Mouse (Mus musculus) heart, postnatal 36 days (tissue): ENCODE measurements around the gene Wdr59. TPM values are rescaled to one million over a fixed set of nuclear protein-coding genes. Genes with fewer than 3 reads are reported as not detected.
A peak's percentile ranks its signal among the peaks of the same experiment; 100 is the strongest.

Experiments used
- DNase-seq, 2 experiments: peaks; one replicate each; pipeline ENCODE4 v3.0.0; 2021 to 2022
- intact Hi-C: fragments of 180-260 bp; cut with DNase I; formaldehyde crosslinking; loops from one replicate; pipeline ENCODE4 v1.15.1; 2025
- total RNA-seq, 2 experiments: library from RNA; stranded (reverse); gene quantifications; 2 replicates each; pipeline ENCODE4 v1.2.3; 2021

The Wdr59 gene
- total RNA-seq, 2 experiments from 2014 or later, result 7.4 to 8.5 TPM

- peak in 1 of 2 experiments; percentile 49 for DNase-seq
- intact Hi-C loops, result loop anchor here (2.0 to 5.0 kb wide), 2 partner anchors 57 to 197 kb away; no protein-coding TSS in a partner anchor
Measured at GRCm38 (mm10) chr8:111539422-111540076, 17.7 kb upstream of the Wdr59 start.

GRCm38 (mm10) chr8:111538194-111538593 is 16.3 kb upstream of the Wdr59 start:
- intact Hi-C loops, result loop anchor here (2.0 to 5.0 kb wide), 2 partner anchors 59 to 196 kb away; no protein-coding TSS in a partner anchor
- DNase-seq, result no peak

- no peak for DNase-seq
- intact Hi-C loops, result loop anchor here (2.0 to 5.0 kb wide), 3 partner anchors 13 to 195 kb away; no protein-coding TSS in a partner anchor
Measured at GRCm38 (mm10) chr8:111537765-111538158, 15.9 kb upstream of the Wdr59 start.

DNA sequence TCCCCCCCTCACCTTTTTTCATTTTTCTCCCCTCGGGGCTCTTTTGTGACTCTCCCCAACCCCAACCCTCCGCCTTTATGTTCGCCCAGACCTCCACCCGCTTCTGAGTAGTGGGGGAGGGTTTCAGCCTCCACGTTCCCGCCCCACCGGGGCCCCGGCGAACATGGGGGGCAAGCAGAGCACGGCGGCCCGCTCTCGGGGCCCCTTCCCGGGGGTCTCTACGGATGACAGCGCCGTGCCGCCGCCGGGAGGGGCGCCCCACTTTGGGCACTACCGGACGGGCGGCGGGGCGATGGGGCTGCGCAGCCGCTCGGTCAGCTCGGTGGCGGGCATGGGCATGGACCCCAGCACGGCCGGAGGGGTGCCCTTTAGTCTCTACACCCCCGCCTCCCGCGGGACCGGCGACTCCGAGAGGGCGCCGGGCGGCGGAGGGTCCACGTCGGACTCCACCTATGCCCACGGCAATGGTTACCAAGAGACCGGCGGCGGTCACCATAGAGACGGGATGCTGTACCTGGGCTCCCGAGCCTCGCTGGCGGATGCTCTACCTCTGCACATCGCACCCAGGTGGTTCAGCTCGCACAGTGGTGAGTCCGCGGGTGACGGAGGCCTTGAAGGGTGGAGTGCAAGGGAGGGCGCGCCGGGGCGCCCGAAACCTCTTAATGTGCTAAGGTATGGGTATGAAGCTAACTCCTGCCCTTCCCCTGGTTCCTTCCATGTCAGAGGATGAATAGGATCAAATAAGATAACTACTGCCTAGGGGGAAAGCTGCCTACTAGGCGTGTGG is 15.3 kb upstream of the Wdr59 start:
- intact Hi-C loops, result loop anchor here (1.0 to 5.0 kb wide), 3 partner anchors 14 to 195 kb away; no protein-coding TSS in a partner anchor
- peak; percentile 45 to 56 for DNase-seq

GRCm38 (mm10) chr8:111536031-111536977 is 14.4 kb upstream of the Wdr59 start, which contains the start of gene Znrf1:
Gene Znrf1, plus strand, starts transcription at chr8:111536097.
- DNase-seq, result peak; percentile 77 to 89
- intact Hi-C loops, result loop anchor here (1.0 to 5.0 kb wide), 3 partner anchors 14 to 194 kb away; no protein-coding TSS in a partner anchor

DNA sequence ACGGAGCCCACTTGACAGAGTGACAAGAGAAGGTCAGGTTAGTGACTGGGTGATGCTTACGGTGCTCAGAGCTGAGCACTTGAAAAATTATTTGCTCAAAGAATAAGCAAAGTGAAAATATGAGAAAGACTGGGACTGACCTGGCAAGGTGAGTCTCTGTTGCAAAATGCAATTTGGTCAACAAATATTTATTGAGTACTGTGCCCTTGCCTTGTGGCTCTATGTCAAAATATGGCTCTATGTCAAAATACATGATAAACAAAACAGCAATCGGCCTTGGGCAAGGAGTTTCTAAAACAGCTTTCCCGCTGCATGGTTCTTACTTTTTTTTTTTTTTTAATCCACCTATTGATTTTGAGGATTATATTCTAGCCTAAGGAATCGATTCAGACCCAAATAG is 13.6 kb upstream of the Wdr59 start:
- no peak for DNase-seq
- intact Hi-C loops, result loop anchor here (5.0 kb wide), 1 partner anchor 193 kb away; no protein-coding TSS in a partner anchor

GRCm38 (mm10) chr8:111533503-111533902 is 11.6 kb upstream of the Wdr59 start:
- intact Hi-C loops, result loop anchor here (2.0 kb wide), 1 partner anchor 23 kb away; no protein-coding TSS in a partner anchor
- DNase-seq, result no peak

DNA sequence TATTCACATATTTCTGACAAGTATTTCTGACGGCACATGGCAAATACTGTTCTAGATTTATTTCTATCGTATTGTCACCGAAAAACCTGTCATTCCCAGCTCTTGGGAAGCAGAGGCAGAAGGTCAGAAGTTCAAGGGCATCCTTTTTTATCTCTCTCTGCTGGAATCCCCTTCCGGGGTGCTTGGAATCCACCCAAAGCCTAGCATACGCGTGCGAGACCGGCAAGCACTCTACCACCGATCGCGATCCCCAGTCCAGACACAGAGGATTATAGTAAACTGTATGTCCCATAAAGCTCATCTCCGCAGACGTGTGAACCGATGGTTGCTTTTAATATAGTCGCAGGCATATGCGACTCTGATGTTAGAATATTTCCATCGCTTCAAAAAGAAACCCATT is 9.7 kb upstream of the Wdr59 start:
- intact Hi-C loops, result loop anchor here (2.0 kb wide), 1 partner anchor 21 kb away; no protein-coding TSS in a partner anchor
- no peak for DNase-seq

DNA sequence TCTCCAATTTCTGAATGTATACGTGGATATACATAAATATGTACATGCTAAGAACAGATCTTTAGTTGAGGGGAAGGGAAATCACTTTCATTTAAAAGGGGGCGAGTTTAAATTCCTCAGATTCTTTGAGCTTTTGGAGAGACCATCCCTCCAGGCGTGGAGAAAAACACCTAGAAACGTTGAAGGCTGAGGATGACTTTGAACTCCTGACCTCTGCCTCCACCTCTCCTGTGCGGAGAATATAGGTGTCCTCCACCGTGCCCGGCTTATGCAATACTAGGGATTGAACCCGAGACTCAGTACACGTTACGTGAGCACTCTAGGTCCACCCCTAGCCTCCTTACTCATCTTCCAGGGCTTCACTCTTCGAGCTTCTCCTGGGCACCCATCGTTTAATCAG is 9.3 kb upstream of the Wdr59 start:
- intact Hi-C loops, result no loop called here

GRCm38 (mm10) chr8:111528071-111528470 is 6.2 kb upstream of the Wdr59 start:
- intact Hi-C loops, result no loop called here
- DNase-seq, result no peak

More for the DNA sequence above, 9.3 kb upstream of the Wdr59 start:
- DNase-seq, result no peak

DNA sequence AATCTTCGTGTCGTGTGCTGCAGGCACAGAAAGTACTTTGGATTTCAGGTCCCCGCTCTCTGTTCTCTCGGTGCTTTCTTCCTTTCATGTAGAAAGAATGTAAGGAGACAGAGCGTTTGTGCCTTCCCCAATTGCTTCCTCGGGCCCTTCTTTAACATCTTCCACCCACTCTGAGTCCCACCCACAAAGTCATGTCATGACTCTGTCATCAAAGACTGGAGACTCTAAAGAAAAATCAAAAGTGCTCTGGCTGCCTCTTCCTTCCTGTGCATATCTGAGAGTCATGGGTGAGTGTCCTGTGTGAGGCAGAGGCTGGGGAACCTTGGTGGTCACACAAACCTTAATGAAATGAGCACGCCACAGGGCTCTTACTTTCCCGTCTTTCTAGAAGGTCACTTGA is 5.3 kb upstream of the Wdr59 start:
- intact Hi-C loops, result no loop called here
- no peak for DNase-seq

DNA sequence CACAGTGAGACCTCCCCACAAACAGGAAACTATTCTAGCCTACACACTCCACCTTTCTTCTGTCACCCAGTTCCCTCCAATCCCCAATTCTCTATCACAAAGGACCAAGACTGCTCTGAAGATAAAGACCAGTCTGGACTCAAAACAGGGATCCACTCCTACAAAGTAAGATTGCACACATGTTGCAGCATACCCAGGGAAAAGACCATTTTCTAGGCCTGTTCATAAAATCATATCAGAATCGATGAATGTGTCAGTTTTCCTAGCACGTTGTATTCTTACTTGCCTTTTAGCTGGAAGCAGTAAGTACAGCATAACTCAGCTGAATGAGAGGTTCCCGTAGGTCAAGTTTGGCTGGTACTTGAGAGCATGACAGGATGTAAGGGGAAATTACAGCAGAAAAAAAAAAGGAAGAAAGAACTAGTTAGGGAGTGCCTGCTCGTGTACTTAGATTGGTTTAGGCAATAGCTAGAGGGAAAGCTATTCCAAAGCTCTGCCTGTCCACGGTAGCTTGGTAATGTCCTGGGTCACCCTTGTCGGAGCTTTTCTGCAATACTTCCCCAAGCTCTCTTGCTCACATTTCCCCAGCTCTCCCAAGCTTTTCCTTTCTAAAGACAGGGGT is 4.6 kb upstream of the Wdr59 start:
- intact Hi-C loops, result no loop called here

GRCm38 (mm10) chr8:111517466-111517865 is 4.4 kb downstream of the Wdr59 start:
- DNase-seq, result no peak

More for the DNA sequence above, 4.6 kb upstream of the Wdr59 start:
- DNase-seq, result no peak

GRCm38 (mm10) chr8:111516451-111517035 is 5.3 kb downstream of the Wdr59 start:
- no peak for DNase-seq
- intact Hi-C loops, result no loop called here

More at GRCm38 (mm10) chr8:111517466-111517865, 4.4 kb downstream of the Wdr59 start:
- intact Hi-C loops, result no loop called here

GRCm38 (mm10) chr8:111513446-111513845 is 8.4 kb downstream of the Wdr59 start:
- intact Hi-C loops, result no loop called here
- no peak for DNase-seq

- no peak for DNase-seq
- intact Hi-C loops, result no loop called here
Measured at GRCm38 (mm10) chr8:111512941-111513340, 9.0 kb downstream of the Wdr59 start.

DNA sequence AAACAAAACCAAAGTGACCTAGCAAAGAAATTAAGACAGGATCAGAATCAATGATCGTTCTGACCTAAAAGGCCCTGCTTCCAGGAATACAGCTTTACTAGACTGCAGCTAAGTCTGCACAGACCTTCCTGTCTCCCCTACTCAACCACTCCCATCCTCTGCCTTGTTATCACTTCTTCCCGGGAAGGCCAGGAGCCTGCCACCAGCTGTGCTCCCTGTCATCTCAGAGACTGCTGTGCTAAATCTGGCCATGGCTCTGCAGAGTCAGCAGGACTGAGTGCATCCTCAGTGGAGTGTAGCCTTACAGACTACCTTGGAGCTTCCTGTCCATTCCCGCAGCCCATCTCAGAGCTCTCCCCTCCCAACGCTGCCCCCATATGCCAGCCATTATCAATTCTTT is 11.5 kb downstream of the Wdr59 start:
- intact Hi-C loops, result loop anchor here (2.0 kb wide), 1 partner anchor 22 kb away; no protein-coding TSS in a partner anchor
- no peak for DNase-seq

DNA sequence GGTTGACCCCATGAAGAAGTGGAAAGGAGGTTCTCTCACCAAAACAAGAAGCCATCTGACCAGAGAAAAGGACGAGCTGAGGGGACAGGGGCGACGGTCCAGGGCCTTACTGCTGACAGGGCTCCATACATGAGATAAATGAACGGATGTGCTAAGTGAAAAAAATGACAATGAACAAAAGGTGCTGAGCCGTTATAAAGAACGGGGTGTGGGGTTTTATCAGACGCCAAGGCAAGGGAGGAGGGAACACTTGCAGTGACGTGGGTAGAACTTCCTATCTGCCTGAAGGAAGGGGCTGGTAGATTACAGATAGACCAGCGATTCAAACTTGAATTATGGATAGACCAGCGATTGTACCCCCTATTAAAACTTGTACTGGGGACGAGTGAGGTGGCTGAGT is 12.6 kb downstream of the Wdr59 start:
- DNase-seq, result no peak
- intact Hi-C loops, result no loop called here

GRCm38 (mm10) chr8:111508566-111508965 is 13.3 kb downstream of the Wdr59 start:
- no peak for DNase-seq
- intact Hi-C loops, result loop anchor here (1.0 kb wide), 1 partner anchor 10 kb away; no protein-coding TSS in a partner anchor
